Mouse (Mus musculus) neural tube, embryonic 15.5 days (tissue): Measurements from ENCODE around the gene Olfr1153. TPM values are rescaled to one million over a fixed set of nuclear protein-coding genes. Genes with fewer than 3 reads are reported as not detected.

Experiments used
- ATAC-seq: fragments of 200-750 bp; cut with Nextera tagmentation; 2 replicates; pipeline ENCODE4 v1.8.0; 2017; ENCODE audit warnings: mild to moderate bottlenecking, moderate TSS enrichment, moderate library complexity; ENCODE audit not compliant: low FRiP score
- H3K27ac ChIP-seq: fragments of 300-500 bp; sonication (generic); replicated peaks from 2 replicates; pipeline ENCODE4 v1.5.1; 2015; ENCODE audit warnings: mild to moderate bottlenecking, inconsistent platforms
- H3K27me3 ChIP-seq: fragments of 300-500 bp; sonication (generic); replicated peaks from 2 replicates; pipeline ENCODE4 v1.6.1; 2015; ENCODE audit warnings: inconsistent platforms
- H3K36me3 ChIP-seq: fragments of 300-500 bp; sonication (generic); 2 replicates; pipeline ENCODE4 v1.6.1; 2015; ENCODE audit warnings: inconsistent platforms
- H3K4me1 ChIP-seq: fragments of 300-500 bp; sonication (generic); 2 replicates; pipeline ENCODE4 v1.6.1; 2015; ENCODE audit warnings: inconsistent platforms
- H3K4me2 ChIP-seq: fragments of 300-500 bp; sonication (generic); 2 replicates; pipeline ENCODE4 v1.6.1; 2015; ENCODE audit warnings: inconsistent platforms, mild to moderate bottlenecking, moderate library complexity
- H3K4me3 ChIP-seq: fragments of 300-500 bp; sonication (generic); replicated peaks from 2 replicates; pipeline ENCODE4 v1.5.1; 2015; ENCODE audit warnings: mild to moderate bottlenecking, inconsistent platforms
- H3K9ac ChIP-seq: fragments of 300-500 bp; sonication (generic); replicated peaks from 2 replicates; pipeline ENCODE4 v1.6.1; 2015; ENCODE audit warnings: mild to moderate bottlenecking, inconsistent platforms
- H3K9me3 ChIP-seq: fragments of 300-500 bp; sonication (generic); replicated peaks from 2 replicates; pipeline ENCODE4 v1.6.1; 2016; ENCODE audit warnings: inconsistent platforms
- WGBS: fragments of 180-500 bp; shearing (Covaris S2); methylation state at CpG from one replicate; pipeline ENCODE4 v1.1.7; 2015; ENCODE audit warnings: mixed read lengths; 5-methylcytosine and 5-hydroxymethylcytosine counted together
- polyA plus RNA-seq: library from polyadenylated mRNA; unstranded; fragments of >200 nt; fragmentation: Nextera tagmentation; extraction: Ambion mirVana; gene quantifications from 2 replicates; pipeline ENCODE4 v1.2.1, GENCODE M21; 2015

The Olfr1153 gene
- polyA plus RNA-seq = not detected in 2 replicates

DNA sequence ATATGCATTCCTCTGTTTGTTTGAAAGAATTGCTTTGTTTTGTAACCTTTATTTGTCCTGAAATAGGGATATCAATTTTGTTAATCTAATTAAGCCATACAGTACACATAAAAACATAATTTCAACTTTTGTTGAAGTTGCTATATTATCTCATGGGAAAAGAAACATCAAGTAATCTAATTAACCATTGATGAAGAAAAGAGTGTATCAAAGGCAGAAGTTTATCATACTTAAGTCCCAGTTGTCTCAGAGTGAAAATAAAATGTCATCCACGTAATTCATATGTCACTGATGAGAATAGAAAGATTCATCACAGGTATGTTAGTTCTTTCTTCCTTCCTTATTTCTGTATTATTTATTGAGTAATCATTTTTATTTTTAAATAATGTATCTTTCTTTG, at the start of gene Olfr1153:
Gene Olfr1153, plus strand, starts transcription at position 301 of the 400 bp plus-strand sequence.
- 80% methylated on average over 1 of the region's 1 CpGs for WGBS
- Histone ChIP-seq H3K4me2 (no peak within 1 kb of the TSS), H3K9ac (no peak within 1 kb of the TSS), H3K4me1 (no peaks in the 10 kb centered on the region), H3K27ac (no peak within 1 kb of the TSS), H3K4me3 (no peak within 1 kb of the TSS), H3K36me3 (no peaks in the 10 kb centered on the region), H3K27me3 (no peaks in the 10 kb centered on the region), H3K9me3 (no peaks in the 10 kb centered on the region)
- no peak for ATAC-seq

DNA sequence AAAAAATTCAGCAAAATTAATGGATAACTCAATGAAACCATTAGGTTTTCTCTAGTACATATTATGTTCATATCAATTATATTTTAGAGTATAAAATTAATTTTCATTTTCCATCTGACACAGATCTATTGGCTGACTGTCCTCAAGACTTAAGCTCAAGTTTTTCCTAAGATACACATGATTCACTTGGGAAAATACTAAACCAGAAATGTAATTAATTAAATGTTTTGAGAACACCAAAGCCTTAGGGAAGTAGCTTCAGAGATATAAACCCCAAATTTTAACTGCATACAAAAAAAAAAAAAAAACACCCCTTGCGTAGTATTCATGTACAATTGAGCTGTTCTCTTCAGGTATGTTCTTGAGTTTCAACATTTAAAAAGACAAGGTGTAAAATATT, 39.2 kb upstream of the Olfr1153 start, which contains the start of gene Olfr1151:
Gene Olfr1151, plus strand, starts transcription at position 301 of the 400 bp plus-strand sequence.
- no peaks in the 10 kb centered on the region for H3K36me3 ChIP-seq
- no peaks in the 10 kb centered on the region for H3K4me1 ChIP-seq
- H3K4me3 ChIP-seq = no peak within 1 kb of the TSS
- H3K27me3 ChIP-seq = no peaks in the 10 kb centered on the region
- 94% methylated on average over 1 of the region's 1 CpGs for WGBS
- no peak within 1 kb of the TSS for H3K4me2 ChIP-seq
- no peaks in the 10 kb centered on the region for H3K9me3 ChIP-seq
- H3K27ac ChIP-seq = no peak within 1 kb of the TSS
- no peak for ATAC-seq
- H3K9ac ChIP-seq = no peak within 1 kb of the TSS

DNA sequence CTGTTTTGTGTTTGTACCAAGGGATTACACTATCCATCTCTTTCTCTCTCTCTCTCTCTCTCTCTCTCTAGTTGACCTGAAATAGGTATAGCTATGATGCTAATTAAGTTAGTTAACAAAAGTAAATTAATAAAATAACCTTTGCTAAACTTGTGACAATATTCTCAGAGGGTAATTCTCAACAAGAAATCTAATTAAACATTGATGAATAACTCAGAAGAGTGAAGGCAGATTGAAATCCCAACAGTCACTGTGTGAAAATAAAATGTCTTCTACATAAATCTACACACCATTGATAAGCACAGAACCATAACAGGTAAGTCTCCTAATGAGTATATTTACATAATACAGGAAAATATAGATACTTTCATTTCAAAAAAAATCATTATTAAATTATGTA, 28.6 kb upstream of the Olfr1153 start, which contains the start of gene Olfr1152:
Gene Olfr1152, plus strand, starts transcription at position 301 of the 400 bp plus-strand sequence.
- no peaks in the 10 kb centered on the region for H3K9me3 ChIP-seq
- H3K4me1 ChIP-seq = no peaks in the 10 kb centered on the region
- no peaks in the 10 kb centered on the region for H3K36me3 ChIP-seq
- H3K27me3 ChIP-seq = no peaks in the 10 kb centered on the region
- H3K27ac ChIP-seq = no peak within 1 kb of the TSS
- H3K4me3 ChIP-seq = no peak within 1 kb of the TSS
- no peak within 1 kb of the TSS for H3K4me2 ChIP-seq
- H3K9ac ChIP-seq = no peak within 1 kb of the TSS
- no peak for ATAC-seq

DNA sequence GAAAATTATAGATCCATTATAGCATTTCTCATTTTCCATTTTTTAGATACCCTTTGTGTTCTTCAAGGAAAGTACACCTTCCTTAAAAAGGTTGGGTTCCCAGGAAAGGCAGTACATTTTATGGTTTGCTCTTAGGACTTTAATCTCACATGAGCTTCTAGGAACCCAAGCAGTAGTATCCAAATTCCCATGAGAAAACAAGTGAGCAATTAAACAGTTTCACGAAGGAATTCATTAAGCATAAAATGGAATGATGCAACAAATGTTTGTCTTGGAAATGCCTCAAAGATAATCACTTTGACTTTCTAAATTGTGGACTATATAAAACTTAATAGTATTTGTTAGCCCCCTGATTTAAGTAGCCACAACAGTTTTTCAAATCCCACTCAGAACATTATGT, 10.3 kb downstream of the Olfr1153 start, which contains the start of gene Olfr1154:
Gene Olfr1154, minus strand, starts transcription at position 101 of the 400 bp plus-strand sequence.
- H3K9me3 ChIP-seq = no peaks in the 10 kb centered on the region
- 83% methylated on average over 1 of the region's 1 CpGs for WGBS
- no peak within 1 kb of the TSS for H3K9ac ChIP-seq
- no peak within 1 kb of the TSS for H3K4me2 ChIP-seq
- no peaks in the 10 kb centered on the region for H3K27me3 ChIP-seq
- no peaks in the 10 kb centered on the region for H3K4me1 ChIP-seq
- no peaks in the 10 kb centered on the region for H3K36me3 ChIP-seq
- H3K4me3 ChIP-seq = no peak within 1 kb of the TSS
- ATAC-seq = no peak
- H3K27ac ChIP-seq = no peak within 1 kb of the TSS

DNA sequence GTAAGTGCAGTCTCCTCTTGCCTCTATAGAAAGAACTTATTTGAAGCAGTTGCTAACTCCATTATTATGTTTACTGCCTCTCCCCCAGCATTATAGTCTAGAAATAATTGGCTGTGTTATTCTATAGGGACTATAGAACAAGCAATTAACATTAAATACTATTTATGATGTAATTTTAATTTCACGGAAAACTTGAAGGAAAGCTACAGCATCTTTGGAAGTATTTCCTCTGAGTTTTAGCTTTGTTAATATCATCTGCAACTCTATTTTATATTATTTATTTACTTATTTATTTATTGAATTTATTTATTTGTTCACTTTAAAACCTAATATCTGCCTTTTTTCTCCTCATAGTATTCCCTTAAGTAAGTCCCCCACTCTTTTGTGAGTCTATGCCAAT, 50.3 kb downstream of the Olfr1153 start, which contains the start of gene Olfr1155:
Gene Olfr1155, minus strand, starts transcription at position 101 of the 400 bp plus-strand sequence.
- H3K27ac ChIP-seq = no peak within 1 kb of the TSS
- 93% methylated on average over 1 of the region's 1 CpGs for WGBS
- no peaks in the 10 kb centered on the region for H3K36me3 ChIP-seq
- no peaks in the 10 kb centered on the region for H3K27me3 ChIP-seq
- no peak within 1 kb of the TSS for H3K4me2 ChIP-seq
- ATAC-seq = no peak
- no peak within 1 kb of the TSS for H3K9ac ChIP-seq
- no peak within 1 kb of the TSS for H3K4me3 ChIP-seq
- H3K9me3 ChIP-seq = no peaks in the 10 kb centered on the region
- no peaks in the 10 kb centered on the region for H3K4me1 ChIP-seq

Other genes with a start within 250 kb of the Olfr1153 start
- not detected in 2 replicates for gene Olfr1133, start 247.6 kb upstream of the Olfr1153 start, polyA plus RNA-seq
- not detected in 2 replicates for gene Olfr1134, start 236.5 kb upstream of the Olfr1153 start, polyA plus RNA-seq
- gene Olfr1135, start 221.3 kb upstream of the Olfr1153 start, polyA plus RNA-seq = not detected in 2 replicates
- not detected in 2 replicates for gene Olfr1136, start 201.0 kb upstream of the Olfr1153 start, polyA plus RNA-seq
- gene Olfr1137, start 181.8 kb upstream of the Olfr1153 start, polyA plus RNA-seq = not detected in 2 replicates
- gene Olfr1138, start 155.0 kb upstream of the Olfr1153 start, polyA plus RNA-seq = not detected in 2 replicates
- gene Olfr1140, start 151.2 kb upstream of the Olfr1153 start, polyA plus RNA-seq = not detected in 2 replicates
- not detected in 2 replicates for gene Olfr1141, start 141.0 kb upstream of the Olfr1153 start, polyA plus RNA-seq
- gene Olfr152, start 115.5 kb upstream of the Olfr1153 start, polyA plus RNA-seq = not detected in 2 replicates
- gene Olfr1143, start 94.4 kb upstream of the Olfr1153 start, polyA plus RNA-seq = not detected in 2 replicates
- gene Olfr1145, start 85.1 kb upstream of the Olfr1153 start, polyA plus RNA-seq = not detected in 2 replicates
- gene Olfr1148, start 64.4 kb upstream of the Olfr1153 start, polyA plus RNA-seq = not detected in 2 replicates
- gene Olfr1150-ps1, start 51.0 kb upstream of the Olfr1153 start, polyA plus RNA-seq = not detected in 2 replicates
- gene Olfr1151, start 39.1 kb upstream of the Olfr1153 start, polyA plus RNA-seq = not detected in 2 replicates
- gene Olfr1152, start 28.5 kb upstream of the Olfr1153 start, polyA plus RNA-seq = not detected in 2 replicates
- not detected in 2 replicates for gene Olfr1154, start 10.2 kb downstream of the Olfr1153 start, polyA plus RNA-seq
- not detected in 2 replicates for gene Olfr1155, start 50.2 kb downstream of the Olfr1153 start, polyA plus RNA-seq
- gene Olfr1156, start 58.1 kb downstream of the Olfr1153 start, polyA plus RNA-seq = not detected in 2 replicates
- not detected in 2 replicates for gene Olfr1157, start 73.3 kb downstream of the Olfr1153 start, polyA plus RNA-seq
- gene Olfr74, start 79.7 kb downstream of the Olfr1153 start, polyA plus RNA-seq = not detected in 2 replicates
- gene Olfr1158, start 95.2 kb downstream of the Olfr1153 start, polyA plus RNA-seq = not detected in 2 replicates
- gene Olfr1160, start 113.3 kb downstream of the Olfr1153 start, polyA plus RNA-seq = not detected in 2 replicates
- gene Olfr1161, start 127.8 kb downstream of the Olfr1153 start, polyA plus RNA-seq = not detected in 2 replicates
- not detected in 2 replicates for gene Olfr73, start 142.7 kb downstream of the Olfr1153 start, polyA plus RNA-seq
- gene Olfr1162, start 156.2 kb downstream of the Olfr1153 start, polyA plus RNA-seq = not detected in 2 replicates
- gene Olfr1163, start 176.9 kb downstream of the Olfr1153 start, polyA plus RNA-seq = not detected in 2 replicates
- not detected in 2 replicates for gene Olfr1164, start 199.0 kb downstream of the Olfr1153 start, polyA plus RNA-seq
- not detected in 2 replicates for gene Olfr1166, start 233.3 kb downstream of the Olfr1153 start, polyA plus RNA-seq